In genomic region chr10:78399090-78399657, GRCm38 (mm10) we compare ENCODE assay signal across 8 mouse cellular contexts. TPM values are rescaled to one million over a fixed set of nuclear protein-coding genes. Genes with fewer than 3 reads are reported as not detected.
A peak's percentile ranks its signal among the peaks of the same experiment; 100 is the strongest.
DNase-seq lines count a peak whose midpoint lies in the region; ATAC-seq and TF ChIP-seq lines count a peak whose summit lies in the region.

No protein-coding gene starts in this region.

- no peak for DNase-seq in frontal cortex, postnatal 14 days (ENCODE audit: low spot score in 2 of 2)
- peak; percentile 78 for DNase-seq in MEL (ENCODE audit: low read depth, low spot score)
- DNase-seq in midbrain, embryonic 11.5 days (ENCODE audit: low spot score, missing footprints) = no peak
- peak; percentile 38 for DNase-seq in thymus, postnatal 25 days
- no peak for DNase-seq in cerebellum, adult 11-12 months

- no peaks in the 10 kb centered on the region for H3K9me3 ChIP-seq in MEL (replicated peaks; ENCODE audit: insufficient read depth, low read length)
- H3K9me3 ChIP-seq in embryonic facial prominence, embryonic 12.5 days = no peaks in the 10 kb centered on the region
- no peaks in the 10 kb centered on the region for H3K9me3 ChIP-seq in kidney, embryonic 16.5 days (ENCODE audit: low read length)
- H3K9me3 ChIP-seq in midbrain, embryonic 11.5 days (ENCODE audit: control insufficient read depth, low read length) = no peaks in the 10 kb centered on the region

- H3K27me3 ChIP-seq in MEL (ENCODE audit: control insufficient read depth in 1 of 2, insufficient read depth in 2 of 2, low read length in 2 of 2) = no peaks in the 10 kb centered on the region
- H3K27me3 ChIP-seq in embryonic facial prominence, embryonic 12.5 days = no peaks in the 10 kb centered on the region
- no peaks in the 10 kb centered on the region for H3K27me3 ChIP-seq in kidney, embryonic 16.5 days (ENCODE audit: insufficient read depth, low read length)
- no peaks in the 10 kb centered on the region for H3K27me3 ChIP-seq in midbrain, embryonic 11.5 days (ENCODE audit: control insufficient read depth, insufficient read depth, low read length)

- no peak overlapping the region for H3K9ac ChIP-seq in MEL (ENCODE audit: control insufficient read depth, low read depth, low read length, poor library complexity, severe bottlenecking)
- H3K9ac ChIP-seq in embryonic facial prominence, embryonic 12.5 days = no peak overlapping the region
- no peak overlapping the region for H3K9ac ChIP-seq in kidney, embryonic 16.5 days (replicated peaks; ENCODE audit: low read length)
- H3K9ac ChIP-seq in midbrain, embryonic 11.5 days (ENCODE audit: low read length) = no peak overlapping the region

- peaks cover 3 to 6% of the 10 kb centered on the region in 2 experiments for H3K36me3 ChIP-seq in MEL (ENCODE audit: control insufficient read depth in 1 of 2, insufficient read depth in 2 of 2, low read length in 2 of 2)
- H3K36me3 ChIP-seq in embryonic facial prominence, embryonic 12.5 days = peaks cover 52% of the 10 kb centered on the region
- H3K36me3 ChIP-seq in kidney, embryonic 16.5 days (ENCODE audit: insufficient read depth, low read length) = peaks cover 42% of the 10 kb centered on the region
- H3K36me3 ChIP-seq in midbrain, embryonic 11.5 days (ENCODE audit: control insufficient read depth, insufficient read depth, low read length) = peaks cover 31% of the 10 kb centered on the region

- 0 out of 2 replicates have a peak, but pooled peaks have one; percentile 7 for ATAC-seq in frontal cortex, adult (ENCODE audit: low TSS enrichment)
- 0 out of 2 replicates have a peak, but pooled peaks have one; percentile 36 for ATAC-seq in embryonic facial prominence, embryonic 12.5 days (ENCODE audit: insufficient number of reproducible peaks, insufficient read depth, low FRiP score, low TSS enrichment)
- peak; percentile 80 for ATAC-seq in kidney, embryonic 16.5 days (ENCODE audit: low FRiP score, low TSS enrichment)
- ATAC-seq in midbrain, embryonic 11.5 days (ENCODE audit: low FRiP score) = peak; percentile 29

- no peaks in the 10 kb centered on the region for H3K79me2 ChIP-seq in MEL (ENCODE audit: control insufficient read depth, insufficient read depth, low read length, poor library complexity)

- peak in 1 of 2 experiments; percentile 65; a peak in 2 of 4 replicates for TF ChIP-seq EP300 in MEL (IDR thresholded peaks at IDR 0.05; ENCODE audit: low read depth in 1 of 2, low read length in 2 of 2)

- H3K4me2 ChIP-seq in embryonic facial prominence, embryonic 12.5 days (replicated peaks) = no peak overlapping the region
- peak overlapping the region; percentile 18; the same call in 1 of the 2 replicates for H3K4me2 ChIP-seq in kidney, embryonic 16.5 days (replicated peaks; ENCODE audit: low read depth, low read length)
- H3K4me2 ChIP-seq in midbrain, embryonic 11.5 days = no peak overlapping the region

- no peak overlapping the region for H3K4me3 ChIP-seq in MEL (ENCODE audit: control insufficient read depth in 1 of 2, insufficient read depth in 1 of 2, low read depth in 2 of 2, low read length in 2 of 2)
- no peak overlapping the region for H3K4me3 ChIP-seq in embryonic facial prominence, embryonic 12.5 days
- no peak overlapping the region for H3K4me3 ChIP-seq in kidney, embryonic 16.5 days (ENCODE audit: low read length)
- no peak overlapping the region for H3K4me3 ChIP-seq in midbrain, embryonic 11.5 days (ENCODE audit: low read depth, low read length)

- peak overlapping the region; percentile 39 for H3K27ac ChIP-seq in MEL (ENCODE audit: control insufficient read depth, low read depth, low read length)
- no peak overlapping the region for H3K27ac ChIP-seq in embryonic facial prominence, embryonic 12.5 days
- H3K27ac ChIP-seq in kidney, embryonic 16.5 days (ENCODE audit: low read length) = peak overlapping the region; percentile 23; the same call in 1 of the 2 replicates
- no peak overlapping the region for H3K27ac ChIP-seq in midbrain, embryonic 11.5 days (ENCODE audit: low read depth, low read length)

- no peak for TF ChIP-seq POLR2A in MEL (IDR thresholded peaks at IDR 0.05; ENCODE audit: control insufficient read depth in 1 of 2, insufficient read depth in 1 of 2, low read depth in 1 of 2, low read length in 2 of 2, poor library complexity in 1 of 2)

- H3K4me1 ChIP-seq in MEL (ENCODE audit: control insufficient read depth in 1 of 2, insufficient read depth in 2 of 2, low read length in 2 of 2) = peaks cover 0 to 15% of the 10 kb centered on the region in 2 experiments; a peak in 2 of 4 replicates
- H3K4me1 ChIP-seq in embryonic facial prominence, embryonic 12.5 days = peaks cover 3% of the 10 kb centered on the region; the same call in 1 of the 2 replicates
- peaks cover 15% of the 10 kb centered on the region for H3K4me1 ChIP-seq in kidney, embryonic 16.5 days (ENCODE audit: insufficient read depth, low read length)
- H3K4me1 ChIP-seq in midbrain, embryonic 11.5 days (ENCODE audit: control insufficient read depth, insufficient read depth, low read length) = peaks cover 12% of the 10 kb centered on the region

- WGBS in embryonic facial prominence, embryonic 12.5 days = 45% methylated on average over 17 of the region's 17 CpGs
- 31% methylated on average over 17 of the region's 17 CpGs for WGBS in kidney, embryonic 16.5 days
- WGBS in midbrain, embryonic 11.5 days = 40% methylated on average over 17 of the region's 17 CpGs

- no peak for TF ChIP-seq CTCF in MEL (IDR thresholded peaks at IDR 0.05 in 2 of 3, conservative IDR thresholded peaks at IDR 0.05 in 1 of 3; ENCODE audit: control insufficient read depth in 1 of 3, insufficient read depth in 1 of 3, low read depth in 2 of 3, low read length in 3 of 3, poor library complexity in 1 of 3, severe bottlenecking in 1 of 3)

- TF ChIP-seq RAD21 in MEL (IDR thresholded peaks at IDR 0.05; ENCODE audit: low read depth, low read length) = no peak

TF ChIP-seq in MEL, 35 proteins besides CTCF, POLR2A, EP300 and RAD21 (continues in another document):
- no peak for TF ChIP-seq CHD1 (IDR thresholded peaks at IDR 0.05; ENCODE audit: low read depth, low read length)
- TF ChIP-seq MYB (IDR thresholded peaks at IDR 0.05; ENCODE audit: low read depth, low read length) = peak; percentile 13; the same call in 1 of the 2 replicates
- TF ChIP-seq ETS1 (IDR thresholded peaks at IDR 0.05; ENCODE audit: low read depth, low read length) = peak; percentile 74
- no peak for TF ChIP-seq MAFK (IDR thresholded peaks at IDR 0.05; ENCODE audit: borderline replicate concordance, low read depth, low read length)
- TF ChIP-seq USF1 (IDR thresholded peaks at IDR 0.05; ENCODE audit: low read depth, low read length) = no peak; the same call in 1 of the 2 replicates
- TF ChIP-seq SMC3 (IDR thresholded peaks at IDR 0.05; ENCODE audit: low read depth, low read length) = no peak
- TF ChIP-seq MXI1 (IDR thresholded peaks at IDR 0.05; ENCODE audit: low read depth, low read length) = no peak
- peak; percentile 55 for TF ChIP-seq GATA1 (IDR thresholded peaks at IDR 0.05; ENCODE audit: low read depth, low read length)
- no peak for TF ChIP-seq HCFC1 (IDR thresholded peaks at IDR 0.05; ENCODE audit: low read depth, low read length)
- 0 out of 2 replicates have a peak, but pooled peaks have one; percentile 13 for TF ChIP-seq SIN3A (IDR thresholded peaks at IDR 0.05; ENCODE audit: low read length)
- TF ChIP-seq JUND (IDR thresholded peaks at IDR 0.05; ENCODE audit: low read depth, low read length) = no peak
- TF ChIP-seq RCOR1 (IDR thresholded peaks at IDR 0.05; ENCODE audit: low read depth, low read length) = 0 out of 2 replicates have a peak, but pooled peaks have one; percentile 30
- TF ChIP-seq ZKSCAN1 (IDR thresholded peaks at IDR 0.05; ENCODE audit: low read depth, low read length) = no peak
- no peak for TF ChIP-seq ZC3H11A (IDR thresholded peaks at IDR 0.05; ENCODE audit: low read depth, low read length)
- 0 out of 2 replicates have a peak, but pooled peaks have one; percentile 27 for TF ChIP-seq BHLHE40 (IDR thresholded peaks at IDR 0.05; ENCODE audit: borderline replicate concordance, low read depth, low read length)
- no peak for TF ChIP-seq POLR2AphosphoS5 (IDR thresholded peaks at IDR 0.05; ENCODE audit: borderline replicate concordance, low read depth, low read length)
- no peak for TF ChIP-seq KAT2A (conservative IDR thresholded peaks at IDR 0.05; ENCODE audit: low read depth, low read length)
- no peak for TF ChIP-seq MYC (IDR thresholded peaks at IDR 0.05; ENCODE audit: low read depth, low read length)
- no peak for TF ChIP-seq TAL1 (IDR thresholded peaks at IDR 0.05; ENCODE audit: low read length)
- no peak for TF ChIP-seq NELFE (IDR thresholded peaks at IDR 0.05; ENCODE audit: low read depth, low read length)
- TF ChIP-seq MEF2A (IDR thresholded peaks at IDR 0.05; ENCODE audit: extremely low read depth, insufficient replicate concordance, low read depth, low read length, poor library complexity, severe bottlenecking) = no peak

RNA-seq across cellular contexts. Expression of gene Rrp1, which starts 13.7 kb away (rescaled TPM):
- 241 and 273 TPM in 2 replicates for total RNA-seq in MEL (2012; rRNA removed)
- 100 to 1,000 TPM in 1 of 2 experiments, not detected in 1; 417 TPM for polyA plus RNA-seq in MEL (2012; ENCODE audit: insufficient read depth in 1 of 2, insufficient read length in 2 of 2, low read depth in 1 of 2, low replicate concordance in 2 of 2, missing spikeins in 1 of 2)
- 323 and 336 TPM in 2 replicates for polyA plus RNA-seq in embryonic facial prominence, embryonic 12.5 days (2016; fragmentation: Nextera tagmentation; extraction: Ambion mirVana)
- polyA plus RNA-seq in kidney, embryonic 16.5 days (2015; fragmentation: Nextera tagmentation; extraction: Ambion mirVana) = 325 and 328 TPM in 2 replicates
- polyA plus RNA-seq in midbrain, embryonic 11.5 days (2014; fragmentation: Nextera tagmentation; extraction: Ambion mirVana) = 223 and 244 TPM in 2 replicates

RNA-seq across cellular contexts. Expression of gene Cstb, which starts 26.3 kb away (rescaled TPM):
- total RNA-seq in MEL (2012; rRNA removed) = 71.1 and 76.7 TPM in 2 replicates
- 10 to 100 TPM in 1 of 2 experiments, not detected in 1; 71.9 TPM for polyA plus RNA-seq in MEL (2012; ENCODE audit: insufficient read depth in 1 of 2, insufficient read length in 2 of 2, low read depth in 1 of 2, low replicate concordance in 2 of 2, missing spikeins in 1 of 2)
- 185 and 189 TPM in 2 replicates for polyA plus RNA-seq in embryonic facial prominence, embryonic 12.5 days (2016; fragmentation: Nextera tagmentation; extraction: Ambion mirVana)
- polyA plus RNA-seq in kidney, embryonic 16.5 days (2015; fragmentation: Nextera tagmentation; extraction: Ambion mirVana) = 191 and 193 TPM in 2 replicates
- polyA plus RNA-seq in midbrain, embryonic 11.5 days (2014; fragmentation: Nextera tagmentation; extraction: Ambion mirVana) = 109 and 115 TPM in 2 replicates

RNA-seq across cellular contexts. Expression of gene Agpat3, which starts 46.9 kb away (rescaled TPM):
- total RNA-seq in MEL (2012; rRNA removed) = not detected in 2 replicates
- under 1 TPM in 1 of 2 experiments, not detected in 1; 0.07 TPM for polyA plus RNA-seq in MEL (2012; ENCODE audit: insufficient read depth in 1 of 2, insufficient read length in 2 of 2, low read depth in 1 of 2, low replicate concordance in 2 of 2, missing spikeins in 1 of 2)
- polyA plus RNA-seq in embryonic facial prominence, embryonic 12.5 days (2016; fragmentation: Nextera tagmentation; extraction: Ambion mirVana) = 54.1 and 56.4 TPM in 2 replicates
- 48.2 and 81.9 TPM in 2 replicates for polyA plus RNA-seq in kidney, embryonic 16.5 days (2015; fragmentation: Nextera tagmentation; extraction: Ambion mirVana)
- polyA plus RNA-seq in midbrain, embryonic 11.5 days (2014; fragmentation: Nextera tagmentation; extraction: Ambion mirVana) = 37.8 and 46.3 TPM in 2 replicates

Comparison
In these comparisons a context has a peak if more than half of its experiments do, and no peak if none do; other contexts are left out.
1. ATAC-seq: peak in every context shown above with its lines; median percentile 80 in kidney, embryonic 16.5 days; 36 in embryonic facial prominence, embryonic 12.5 days; 29 in midbrain, embryonic 11.5 days; 7 in frontal cortex, adult.
2. DNase-seq: peak in MEL (single experiment) and thymus, postnatal 25 days (single experiment); none in frontal cortex, postnatal 14 days (0 of 2), midbrain, embryonic 11.5 days (single experiment) and cerebellum, adult 11-12 months (single experiment).
3. H3K27ac ChIP-seq: peak in MEL (single experiment) and kidney, embryonic 16.5 days (single experiment); none in embryonic facial prominence, embryonic 12.5 days (single experiment) and midbrain, embryonic 11.5 days (single experiment).
4. RNA of gene Agpat3, which starts 46.9 kb away (polyA plus RNA-seq): 48.2 to 81.9 TPM in kidney, embryonic 16.5 days, 54.1 to 56.4 TPM in embryonic facial prominence, embryonic 12.5 days and 37.8 to 46.3 TPM in midbrain, embryonic 11.5 days; 0.07 TPM in MEL; every median in the first group is over 10 times any median in the second.